Mouse (Mus musculus) liver, adult 2 months (tissue): ENCODE measurements around the gene Pkp3.

Experiments
- CTCF ChIP-seq: fragments of 200-500 bp; IDR thresholded peaks from 2 replicates; pipeline ENCODE4 v1.5.1; 2011; ENCODE audit warnings: low read depth, low read length, control low read depth
- POLR2A ChIP-seq: fragments of 200-500 bp; IDR thresholded peaks from 2 replicates; pipeline ENCODE4 v1.6.1; 2011; ENCODE audit warnings: low read length, control low read depth; ENCODE audit not compliant: insufficient read depth; ENCODE audit errors: extremely low read depth

- TF ChIP-seq CTCF (no peak), POLR2A (no peak)
These were observed 19.2 kb upstream of the Pkp3 start for GRCm38 (mm10) chr7:141058601-141059341.
